Mouse (Mus musculus): Measurements from ENCODE around the gene Vill.

Gene Vill

GRCm38 (mm10) chr9:119034676-119035665 is 17.6 kb upstream of the Vill start:
- DNase-seq (ENCODE audit: low spot score): no peak

DNA sequence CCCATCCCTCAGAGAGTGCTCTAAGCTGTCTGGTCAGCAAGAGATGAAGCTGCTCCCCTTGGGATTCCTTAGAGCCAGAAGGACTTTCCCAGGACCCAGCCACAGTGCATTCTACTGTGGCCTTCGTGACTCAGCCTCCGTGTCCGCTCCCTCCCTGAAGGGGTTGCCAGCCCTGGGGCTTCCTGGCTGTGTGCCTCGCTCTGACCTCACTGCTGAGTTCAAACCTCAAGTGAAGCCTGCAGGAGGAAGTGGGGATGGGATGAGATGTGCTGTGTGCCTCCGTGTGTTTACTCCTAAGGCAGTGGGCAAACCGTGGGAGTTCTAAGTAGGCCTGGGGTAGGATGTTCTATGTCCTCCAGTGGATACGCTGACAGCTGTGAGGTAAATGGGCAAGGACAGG is 16.7 kb upstream of the Vill start:
- DNase-seq (ENCODE audit: low spot score): peak; percentile 73

GRCm38 (mm10) chr9:119037076-119037730 is 15.4 kb upstream of the Vill start:
- no peak for DNase-seq (ENCODE audit: low spot score)

DNA sequence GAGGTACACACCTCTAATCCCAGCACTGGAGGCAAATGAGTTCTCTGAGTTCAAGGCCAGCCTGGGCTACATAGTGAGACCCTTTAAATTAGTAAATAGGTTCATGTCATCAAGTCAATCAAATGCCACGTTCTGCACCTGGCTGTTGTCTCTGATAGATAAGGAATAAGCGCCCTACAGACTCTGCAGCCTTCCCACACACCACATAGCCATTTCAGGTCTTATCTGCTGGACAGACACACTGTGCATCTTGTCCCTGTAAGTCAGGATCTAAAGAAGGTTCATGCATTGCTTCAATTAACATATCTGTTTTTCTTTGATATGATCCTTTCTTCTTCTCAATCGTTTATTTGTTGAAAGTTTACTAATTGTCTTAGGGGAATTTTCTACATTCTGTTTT is 14.0 kb upstream of the Vill start:
- DNase-seq (ENCODE audit: low spot score): no peak

DNA sequence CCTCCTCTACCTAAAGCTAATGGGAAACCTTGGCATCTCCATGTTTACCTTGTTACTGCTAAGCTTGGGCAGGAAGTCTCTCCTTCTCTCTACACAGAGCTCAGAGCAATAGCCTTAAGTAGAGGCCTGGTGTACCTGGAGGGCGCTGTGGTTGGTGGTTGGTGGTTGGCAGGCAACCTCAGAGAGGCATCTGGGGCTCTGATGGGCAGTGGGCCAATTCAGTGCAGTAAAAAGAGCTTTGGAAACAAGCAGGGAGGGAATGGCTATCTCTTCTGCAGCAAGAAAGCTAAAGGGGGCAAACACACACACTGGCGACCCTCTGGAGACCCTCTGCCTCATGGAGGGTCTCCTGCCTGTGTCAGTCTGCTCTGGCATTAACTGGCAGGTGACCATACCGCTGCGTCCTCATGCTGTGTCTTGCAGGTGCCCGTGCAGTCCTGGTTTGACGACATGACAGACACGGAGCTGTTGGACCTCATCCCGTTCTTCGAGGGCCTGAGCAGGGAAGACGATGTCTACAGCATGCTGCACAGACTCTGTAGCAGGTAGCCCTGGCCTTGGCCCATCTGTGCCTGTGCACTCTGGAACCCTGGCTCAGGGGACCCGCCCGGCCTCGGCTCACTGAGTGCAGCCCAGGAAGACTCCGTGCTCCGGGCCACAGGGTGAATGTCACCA is 12.3 kb upstream of the Vill start:
- no peak for DNase-seq (ENCODE audit: low spot score)

- no peak for DNase-seq (ENCODE audit: low spot score)
Measured at GRCm38 (mm10) chr9:119048182-119048903, 4.2 kb upstream of the Vill start.

DNA sequence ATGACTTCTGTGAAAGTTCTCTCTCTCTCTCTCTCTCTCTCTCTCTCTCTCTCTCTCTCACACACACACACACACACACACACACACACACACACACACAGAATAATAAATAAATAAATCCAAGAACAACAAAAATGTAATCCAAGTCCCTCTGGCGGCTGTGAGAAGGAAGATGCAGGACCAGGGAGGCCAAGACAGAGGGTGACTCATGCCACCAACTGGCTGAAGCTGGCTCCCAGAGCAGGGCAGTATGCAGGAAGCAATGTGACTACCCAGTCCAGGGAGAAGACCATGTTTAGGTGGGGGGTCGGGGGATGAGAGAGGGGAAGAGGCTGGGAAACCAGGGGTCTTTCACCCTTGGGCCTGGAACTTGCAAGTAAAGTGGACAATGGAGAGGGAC is 1.4 kb upstream of the Vill start:
- DNase-seq (ENCODE audit: low spot score): no peak

DNA sequence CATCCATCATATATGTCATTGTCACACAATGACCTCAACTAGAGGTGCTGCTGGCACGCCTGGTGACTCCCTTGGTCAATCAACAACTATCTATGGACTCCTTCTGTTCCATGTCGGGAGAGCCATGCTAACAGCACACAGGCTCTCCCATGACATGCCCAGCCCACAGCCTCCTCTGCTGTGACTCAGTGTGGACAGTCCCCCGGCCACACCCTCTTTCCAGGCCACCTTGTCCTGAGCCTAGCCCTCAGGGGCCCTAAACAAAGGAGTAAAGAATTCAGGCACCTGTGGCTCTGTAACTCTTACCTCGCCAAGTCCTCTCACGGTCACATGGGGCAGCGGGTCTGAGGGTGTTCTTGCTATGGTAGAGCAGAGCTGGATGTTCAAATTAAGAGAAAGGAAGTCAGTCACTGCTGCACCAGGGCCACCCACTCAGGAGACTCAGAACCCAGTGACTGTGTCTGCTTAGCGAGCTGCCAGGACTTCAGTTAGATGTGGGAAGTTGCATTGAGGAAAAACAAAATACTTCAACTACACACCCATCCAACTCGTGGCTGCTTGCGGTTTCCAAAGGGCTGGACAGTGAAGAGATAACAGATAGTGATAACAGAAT is 1.5 kb downstream of the Vill start:
- no peak for DNase-seq (ENCODE audit: low spot score)

DNA sequence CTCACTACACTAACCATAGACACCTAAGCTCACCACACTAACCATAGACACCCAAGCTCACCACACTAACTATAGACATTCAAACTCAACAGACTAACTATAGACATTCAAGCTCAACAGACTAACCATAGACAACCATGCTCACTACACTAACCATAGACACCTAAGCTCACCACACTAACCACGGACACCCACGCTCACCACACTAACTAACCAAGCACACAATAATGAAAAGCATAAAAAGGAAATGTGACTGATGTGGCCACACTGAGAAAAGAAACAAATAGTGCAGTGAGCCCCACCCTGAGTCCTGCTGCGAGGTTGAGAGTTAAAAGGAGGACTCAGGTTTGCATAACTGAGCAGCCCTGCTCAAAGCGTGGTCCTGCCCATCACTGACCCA is 2.8 kb downstream of the Vill start:
- DNase-seq (ENCODE audit: low spot score): no peak

DNA sequence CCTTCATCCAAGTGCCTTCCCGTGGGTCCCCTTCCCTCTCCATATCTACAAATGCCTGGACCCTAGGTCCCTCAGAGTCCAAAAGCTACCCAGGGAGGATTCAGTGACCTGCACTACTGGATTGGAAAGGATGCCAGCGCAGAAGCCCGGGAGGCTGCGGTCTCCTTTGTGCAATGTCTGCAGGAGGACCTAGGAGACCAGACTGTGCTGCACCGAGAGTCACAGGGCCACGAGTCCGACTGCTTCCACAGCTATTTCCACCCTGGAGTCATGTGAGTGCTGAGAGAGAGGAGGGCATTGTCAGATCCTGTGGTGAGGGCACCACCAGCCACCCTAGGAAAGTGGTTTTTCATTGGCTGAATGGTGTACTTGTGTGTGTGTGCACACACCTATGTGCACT is 5.7 kb downstream of the Vill start:
- no peak for DNase-seq (ENCODE audit: low spot score)

GRCm38 (mm10) chr9:119060701-119061100 is 8.1 kb downstream of the Vill start:
- DNase-seq (ENCODE audit: low spot score): no peak

- no peak for DNase-seq (ENCODE audit: low spot score)
Measured at GRCm38 (mm10) chr9:119063036-119063644, 10.6 kb downstream of the Vill start.

- no peak for DNase-seq (ENCODE audit: low spot score)
Measured at GRCm38 (mm10) chr9:119064296-119064695, 11.7 kb downstream of the Vill start.

- peak; percentile 49 for DNase-seq (ENCODE audit: low spot score)
Measured at GRCm38 (mm10) chr9:119067601-119068000, 15.0 kb downstream of the Vill start.

DNA sequence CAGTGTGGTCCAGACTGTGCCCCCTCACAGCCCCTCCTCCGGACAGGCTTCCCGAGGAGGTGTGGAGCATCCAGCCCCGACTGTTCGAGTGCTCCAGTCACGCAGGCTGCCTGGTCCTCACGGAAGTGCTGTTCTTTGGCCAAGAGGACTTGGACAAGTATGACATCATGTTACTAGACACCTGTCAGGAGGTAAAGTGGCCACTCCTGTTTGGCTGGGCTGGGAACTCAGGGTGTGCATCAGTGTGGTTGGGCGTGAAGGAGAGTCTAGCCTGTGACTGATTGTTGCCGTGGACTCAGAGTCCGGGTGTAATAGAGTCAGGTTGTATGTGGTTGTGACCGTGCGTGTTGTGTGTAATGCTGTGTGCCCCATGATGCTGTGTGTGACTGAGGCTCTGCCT is 15.7 kb downstream of the Vill start:
- DNase-seq (ENCODE audit: low spot score): no peak

- no peak for DNase-seq (ENCODE audit: low spot score)
Measured at GRCm38 (mm10) chr9:119070173-119070825, 17.7 kb downstream of the Vill start.

DNA sequence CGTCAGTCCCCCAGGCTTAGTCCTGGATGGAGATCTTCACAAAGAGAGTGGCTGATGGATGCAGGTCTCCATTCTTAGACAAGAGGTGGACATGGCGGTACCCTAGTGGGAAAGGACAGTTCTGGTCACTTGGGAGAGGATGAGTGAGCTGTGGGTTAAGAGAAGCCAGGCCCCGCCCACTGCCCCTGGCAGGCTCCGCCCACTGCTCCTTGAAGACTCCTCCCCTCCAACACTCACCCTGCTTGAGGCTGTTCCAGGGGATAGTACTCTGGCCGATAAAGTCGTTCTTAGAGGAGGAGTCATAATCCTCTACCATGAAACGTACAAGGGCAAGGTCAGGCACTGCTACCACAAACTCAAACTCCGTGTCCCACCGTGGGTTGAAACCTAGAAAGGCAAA is 19.2 kb downstream of the Vill start:
- DNase-seq (ENCODE audit: low spot score): no peak

GRCm38 (mm10) chr9:119073184-119073895 is 20.8 kb downstream of the Vill start:
- DNase-seq (ENCODE audit: low spot score): peak; percentile 77

DNA sequence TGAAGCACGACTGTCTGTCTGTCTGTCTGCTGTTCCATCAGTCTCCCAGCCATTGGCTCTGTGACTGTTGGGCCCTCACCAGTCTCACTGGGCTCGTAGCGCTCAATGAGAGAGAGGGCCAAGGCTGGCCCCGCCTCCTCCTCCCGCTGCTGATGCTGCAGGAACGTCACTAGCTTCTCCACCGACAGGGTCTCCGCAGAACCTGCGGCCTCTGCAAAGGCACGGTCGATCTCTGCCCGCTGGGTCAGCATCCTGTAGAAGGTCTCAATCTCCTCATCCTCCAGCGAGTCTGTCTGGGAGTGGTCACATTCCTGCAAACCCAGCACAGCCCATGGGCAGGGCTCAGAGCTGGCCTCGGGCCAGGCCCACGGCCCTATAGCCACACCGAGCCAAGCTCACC is 23.1 kb downstream of the Vill start:
- DNase-seq (ENCODE audit: low spot score): no peak
